Mouse (Mus musculus): ENCODE data around the gene Gnb5. TPM values are rescaled to one million over a fixed set of nuclear protein-coding genes. Genes with fewer than 3 reads are reported as not detected.

Gnb5 gene
- polyA plus RNA-seq, 1 experiment from 2014 or later: 34.8 TPM

DNA sequence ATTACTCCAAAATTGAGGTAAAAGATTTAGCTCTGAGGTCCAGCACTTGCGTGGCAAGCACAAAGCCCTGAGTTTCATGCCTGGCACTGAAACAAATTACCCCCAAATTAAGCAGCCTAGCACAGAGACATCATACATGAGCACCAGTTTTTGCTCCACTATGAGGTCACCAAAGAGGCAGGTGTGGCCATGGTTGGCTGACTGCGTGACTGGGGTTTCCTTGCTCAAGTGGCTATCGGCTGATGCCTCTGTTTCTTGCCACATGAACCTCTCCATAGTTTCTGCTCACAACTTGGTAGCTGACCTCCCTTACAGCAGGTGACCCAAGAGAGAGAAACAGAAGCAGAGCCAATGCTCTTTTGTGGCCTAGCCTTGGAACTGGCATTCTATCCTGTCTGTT, 22.0 kb downstream of the Gnb5 start:
- Histone ChIP-seq H3K36me3 (ENCODE audit: control insufficient read depth, insufficient read depth, low read length) (no peaks in the 10 kb centered on the region), H3K9ac (ENCODE audit: low read depth, low read length) (no peak overlapping the region), H3K9me3 (ENCODE audit: control insufficient read depth, low read length) (no peaks in the 10 kb centered on the region), H3K27ac (ENCODE audit: low read depth, low read length) (no peak overlapping the region), H3K27me3 (ENCODE audit: control insufficient read depth, insufficient read depth, low read length) (no peaks in the 10 kb centered on the region), H3K4me1 (replicated peaks; ENCODE audit: control insufficient read depth, insufficient read depth, low read length) (no peaks in the 10 kb centered on the region), H3K4me2 (replicated peaks; ENCODE audit: low read depth, low read length) (no peak overlapping the region), H3K4me3 (ENCODE audit: low read depth, low read length) (no peak overlapping the region)
- ATAC-seq (ENCODE audit: low FRiP score) (no peak), DNase-seq (ENCODE audit: low spot score) (no peak)
- 93% methylated on average over 3 of the region's 3 CpGs for WGBS

DNA sequence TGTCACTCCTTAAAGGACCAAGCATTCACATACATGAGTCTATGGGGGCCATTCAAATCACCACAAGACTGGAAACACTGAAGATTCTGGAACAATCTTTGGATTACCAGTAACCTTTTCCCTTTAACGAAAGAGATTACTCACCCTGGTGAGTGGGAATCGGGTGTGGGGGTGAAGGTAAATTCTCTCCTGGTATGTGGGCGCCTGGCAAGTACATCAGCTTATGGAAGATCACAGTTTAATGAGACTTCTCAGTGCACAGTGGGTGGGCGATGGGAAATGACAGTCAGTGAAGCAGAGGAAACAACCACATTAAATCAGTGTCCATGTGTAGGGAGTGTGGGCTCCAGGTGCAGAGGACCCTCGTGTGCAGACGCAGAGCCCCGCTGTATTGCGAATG, 24.7 kb downstream of the Gnb5 start:
- Histone ChIP-seq H3K9me3 (ENCODE audit: control insufficient read depth, low read length) (no peaks in the 10 kb centered on the region), H3K4me1 (replicated peaks; ENCODE audit: control insufficient read depth, insufficient read depth, low read length) (no peaks in the 10 kb centered on the region), H3K27ac (ENCODE audit: low read depth, low read length) (no peak overlapping the region), H3K4me2 (replicated peaks; ENCODE audit: low read depth, low read length) (no peak overlapping the region), H3K27me3 (ENCODE audit: control insufficient read depth, insufficient read depth, low read length) (no peaks in the 10 kb centered on the region), H3K4me3 (ENCODE audit: low read depth, low read length) (no peak overlapping the region), H3K36me3 (ENCODE audit: control insufficient read depth, insufficient read depth, low read length) (no peaks in the 10 kb centered on the region; the same call in 1 of the 2 replicates), H3K9ac (ENCODE audit: low read depth, low read length) (no peak overlapping the region)
- 94% methylated on average over 8 of the region's 8 CpGs for WGBS
- ATAC-seq (ENCODE audit: low FRiP score): no peak
- no peak for DNase-seq (ENCODE audit: low spot score)

DNA sequence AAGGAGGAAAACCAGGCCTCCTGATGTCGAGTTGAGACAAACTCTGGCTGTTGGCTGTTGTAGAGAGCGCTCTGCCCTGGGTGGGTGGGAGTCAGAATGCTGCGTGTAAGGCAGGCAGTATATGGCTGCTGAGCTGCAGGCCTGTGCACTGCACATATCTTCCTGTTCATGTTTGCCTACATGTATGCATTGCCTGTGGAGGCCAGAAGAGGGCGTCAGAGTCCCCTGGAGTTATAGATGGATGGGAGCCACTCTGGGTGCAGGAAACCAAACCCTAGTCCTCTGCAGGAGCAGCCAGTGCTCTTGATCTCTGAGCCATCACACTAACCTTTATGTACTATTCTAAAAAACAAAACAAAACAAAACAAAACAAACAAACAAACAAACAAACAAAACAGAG, 28.4 kb downstream of the Gnb5 start:
- no peaks in the 10 kb centered on the region for H3K4me1 ChIP-seq (replicated peaks; ENCODE audit: control insufficient read depth, insufficient read depth, low read length)
- no peaks in the 10 kb centered on the region; the same call in 1 of the 2 replicates for H3K36me3 ChIP-seq (ENCODE audit: control insufficient read depth, insufficient read depth, low read length)
- no peak overlapping the region for H3K9ac ChIP-seq (ENCODE audit: low read depth, low read length)
- H3K27me3 ChIP-seq (ENCODE audit: control insufficient read depth, insufficient read depth, low read length): no peaks in the 10 kb centered on the region
- no peak overlapping the region for H3K27ac ChIP-seq (ENCODE audit: low read depth, low read length)
- no peak overlapping the region for H3K4me3 ChIP-seq (ENCODE audit: low read depth, low read length)
- WGBS: 81% methylated on average over 4 of the region's 4 CpGs
- no peak for DNase-seq (ENCODE audit: low spot score)
- H3K4me2 ChIP-seq (replicated peaks; ENCODE audit: low read depth, low read length): no peak overlapping the region
- ATAC-seq (ENCODE audit: low FRiP score): no peak
- H3K9me3 ChIP-seq (ENCODE audit: control insufficient read depth, low read length): no peaks in the 10 kb centered on the region

DNA sequence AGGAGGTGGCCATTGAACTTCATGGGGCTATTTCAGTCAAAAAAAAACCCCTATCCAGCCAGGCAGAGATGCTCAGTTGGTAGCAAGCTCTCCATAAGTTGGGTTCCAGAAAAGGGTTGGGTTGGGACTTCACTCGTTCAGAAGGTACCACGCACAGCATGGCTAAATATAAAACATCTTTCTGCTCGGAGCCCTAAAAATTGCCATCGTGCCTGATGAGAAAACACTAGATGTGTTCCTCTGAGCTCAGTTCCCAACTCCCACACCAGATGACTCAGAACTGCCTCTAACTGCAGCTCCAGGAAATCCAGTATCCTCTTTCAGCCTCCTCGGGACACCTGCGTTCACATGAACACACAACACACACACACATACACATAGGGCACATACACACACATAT, 31.9 kb downstream of the Gnb5 start:
- Histone ChIP-seq H3K27me3 (ENCODE audit: control insufficient read depth, insufficient read depth, low read length) (no peaks in the 10 kb centered on the region), H3K9me3 (ENCODE audit: control insufficient read depth, low read length) (no peaks in the 10 kb centered on the region), H3K9ac (ENCODE audit: low read depth, low read length) (no peak overlapping the region), H3K4me2 (replicated peaks; ENCODE audit: low read depth, low read length) (no peak overlapping the region), H3K4me1 (replicated peaks; ENCODE audit: control insufficient read depth, insufficient read depth, low read length) (no peaks in the 10 kb centered on the region), H3K36me3 (ENCODE audit: control insufficient read depth, insufficient read depth, low read length) (no peaks in the 10 kb centered on the region; the same call in 1 of the 2 replicates), H3K4me3 (ENCODE audit: low read depth, low read length) (no peak overlapping the region), H3K27ac (ENCODE audit: low read depth, low read length) (no peak overlapping the region)
- DNase-seq (ENCODE audit: low spot score): no peak
- WGBS: 96% methylated on average over 6 of the region's 6 CpGs
- ATAC-seq (ENCODE audit: low FRiP score): no peak

DNA sequence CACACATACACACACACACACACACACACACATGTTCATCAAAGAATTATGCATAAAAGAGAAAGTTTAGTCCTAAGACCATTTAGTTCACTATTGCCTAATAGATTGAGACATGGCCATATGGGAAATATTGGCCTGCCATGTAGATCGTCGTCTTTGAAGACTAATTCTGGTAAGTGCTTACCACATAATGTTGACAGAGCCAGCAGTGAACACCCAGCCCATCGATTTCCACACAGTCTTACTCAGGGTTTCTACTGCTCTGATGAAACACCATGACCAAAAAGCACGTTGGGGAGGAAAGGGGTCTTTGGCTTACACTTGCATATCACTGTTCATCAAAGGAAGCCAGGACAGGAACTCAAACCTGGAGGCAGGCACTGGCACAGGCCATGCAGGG, 36.3 kb downstream of the Gnb5 start:
- 93% methylated on average over 4 of the region's 4 CpGs for WGBS
- Histone ChIP-seq H3K27ac (ENCODE audit: low read depth, low read length) (no peak overlapping the region), H3K9me3 (ENCODE audit: control insufficient read depth, low read length) (no peaks in the 10 kb centered on the region), H3K4me1 (replicated peaks; ENCODE audit: control insufficient read depth, insufficient read depth, low read length) (no peaks in the 10 kb centered on the region), H3K9ac (ENCODE audit: low read depth, low read length) (no peak overlapping the region), H3K36me3 (ENCODE audit: control insufficient read depth, insufficient read depth, low read length) (no peaks in the 10 kb centered on the region), H3K4me2 (replicated peaks; ENCODE audit: low read depth, low read length) (no peak overlapping the region), H3K27me3 (ENCODE audit: control insufficient read depth, insufficient read depth, low read length) (no peaks in the 10 kb centered on the region), H3K4me3 (ENCODE audit: low read depth, low read length) (no peak overlapping the region)
- no peak for ATAC-seq (ENCODE audit: low FRiP score)
- no peak for DNase-seq (ENCODE audit: low spot score)

DNA sequence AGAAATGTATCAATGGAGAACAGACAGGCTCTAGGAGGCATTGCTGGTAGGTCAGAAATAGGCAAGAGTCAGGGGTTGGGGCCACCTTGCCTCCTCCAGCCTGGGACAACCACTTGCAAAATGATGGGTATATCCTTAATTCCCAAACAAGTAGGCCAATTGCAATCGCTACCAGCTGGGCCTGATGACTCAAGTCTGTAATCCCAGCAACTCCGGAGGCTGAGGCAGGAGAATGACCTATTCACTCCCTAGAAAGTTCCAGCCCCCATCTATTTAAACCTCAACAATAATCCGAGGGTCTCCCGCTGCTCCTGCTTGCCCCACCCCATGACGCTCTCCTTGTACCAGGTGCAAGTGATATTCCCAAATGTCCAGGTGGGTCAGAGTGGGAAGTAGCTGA, 41.4 kb downstream of the Gnb5 start, which contains the start of gene Bcl2l10:
TSS of gene Bcl2l10 (plus strand) at position 301 of the 400 bp plus-strand sequence.
- H3K4me3 ChIP-seq (ENCODE audit: low read depth, low read length): no peak within 1 kb of the TSS
- H3K9ac ChIP-seq (ENCODE audit: low read depth, low read length): no peak within 1 kb of the TSS
- no peaks in the 10 kb centered on the region for H3K9me3 ChIP-seq (ENCODE audit: control insufficient read depth, low read length)
- H3K36me3 ChIP-seq (ENCODE audit: control insufficient read depth, insufficient read depth, low read length): no peaks in the 10 kb centered on the region
- H3K4me1 ChIP-seq (replicated peaks; ENCODE audit: control insufficient read depth, insufficient read depth, low read length): no peaks in the 10 kb centered on the region
- H3K27ac ChIP-seq (ENCODE audit: low read depth, low read length): no peak within 1 kb of the TSS
- H3K27me3 ChIP-seq (ENCODE audit: control insufficient read depth, insufficient read depth, low read length): no peaks in the 10 kb centered on the region
- ATAC-seq (ENCODE audit: low FRiP score): no peak
- 92% methylated on average over 5 of the region's 5 CpGs for WGBS
- no peak for DNase-seq (ENCODE audit: low spot score)
- no peak within 1 kb of the TSS for H3K4me2 ChIP-seq (replicated peaks; ENCODE audit: low read depth, low read length)

DNA sequence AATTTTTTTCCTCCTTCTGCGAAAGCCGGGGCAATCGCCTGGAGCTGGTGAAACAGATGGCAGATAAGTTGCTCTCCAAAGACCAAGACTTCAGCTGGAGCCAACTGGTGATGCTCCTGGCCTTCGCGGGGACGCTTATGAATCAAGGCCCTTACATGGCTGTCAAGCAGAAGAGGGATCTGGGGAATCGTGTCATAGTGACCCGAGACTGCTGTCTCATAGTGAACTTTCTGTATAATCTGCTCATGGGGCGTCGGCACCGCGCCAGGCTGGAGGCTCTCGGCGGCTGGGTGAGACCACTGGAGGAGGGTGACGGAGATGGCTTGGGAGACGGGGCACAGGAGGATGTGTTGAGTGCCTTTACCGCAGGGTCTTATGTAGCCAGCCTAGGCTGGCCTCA, 42.0 kb downstream of the Gnb5 start:
- ATAC-seq (ENCODE audit: low FRiP score) (no peak), DNase-seq (ENCODE audit: low spot score) (no peak)
- no peak overlapping the region for H3K4me3 ChIP-seq (ENCODE audit: low read depth, low read length)
- no peak overlapping the region for H3K27ac ChIP-seq (ENCODE audit: low read depth, low read length)
- WGBS: 93% methylated on average over 17 of the region's 17 CpGs
- H3K9ac ChIP-seq (ENCODE audit: low read depth, low read length): no peak overlapping the region
- no peaks in the 10 kb centered on the region for H3K27me3 ChIP-seq (ENCODE audit: control insufficient read depth, insufficient read depth, low read length)
- H3K4me2 ChIP-seq (replicated peaks; ENCODE audit: low read depth, low read length): no peak overlapping the region
- no peaks in the 10 kb centered on the region for H3K9me3 ChIP-seq (ENCODE audit: control insufficient read depth, low read length)
- no peaks in the 10 kb centered on the region for H3K36me3 ChIP-seq (ENCODE audit: control insufficient read depth, insufficient read depth, low read length)
- H3K4me1 ChIP-seq (replicated peaks; ENCODE audit: control insufficient read depth, insufficient read depth, low read length): no peaks in the 10 kb centered on the region

DNA sequence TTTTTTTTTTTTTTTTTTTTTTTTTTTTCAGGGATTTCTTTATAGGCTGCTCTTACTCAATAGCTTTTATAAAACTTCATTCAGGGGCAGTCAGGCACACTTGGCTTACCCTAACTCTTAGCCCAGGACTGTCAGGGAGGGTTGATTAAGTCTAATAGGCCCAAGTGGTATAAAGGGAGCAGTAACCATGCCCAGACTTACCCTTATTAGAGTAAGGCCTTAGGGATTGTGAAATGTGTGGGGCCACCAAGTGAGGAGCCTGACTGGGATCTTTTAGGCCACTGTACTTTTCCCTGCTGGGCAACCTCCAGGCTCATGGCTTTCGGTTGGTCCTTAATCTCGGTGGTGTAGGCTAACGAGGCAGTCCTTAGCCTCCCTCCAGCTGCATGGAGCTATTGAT, 42.6 kb downstream of the Gnb5 start:
- WGBS: 76% methylated on average over 3 of the region's 3 CpGs
- ATAC-seq (ENCODE audit: low FRiP score) (no peak), DNase-seq (ENCODE audit: low spot score) (no peak)
- H3K36me3 ChIP-seq (ENCODE audit: control insufficient read depth, insufficient read depth, low read length): no peaks in the 10 kb centered on the region
- no peaks in the 10 kb centered on the region for H3K4me1 ChIP-seq (replicated peaks; ENCODE audit: control insufficient read depth, insufficient read depth, low read length)
- no peaks in the 10 kb centered on the region for H3K9me3 ChIP-seq (ENCODE audit: control insufficient read depth, low read length)
- no peak overlapping the region for H3K27ac ChIP-seq (ENCODE audit: low read depth, low read length)
- no peak overlapping the region for H3K4me3 ChIP-seq (ENCODE audit: low read depth, low read length)
- no peaks in the 10 kb centered on the region for H3K27me3 ChIP-seq (ENCODE audit: control insufficient read depth, insufficient read depth, low read length)
- H3K4me2 ChIP-seq (replicated peaks; ENCODE audit: low read depth, low read length): no peak overlapping the region
- no peak overlapping the region for H3K9ac ChIP-seq (ENCODE audit: low read depth, low read length)

DNA sequence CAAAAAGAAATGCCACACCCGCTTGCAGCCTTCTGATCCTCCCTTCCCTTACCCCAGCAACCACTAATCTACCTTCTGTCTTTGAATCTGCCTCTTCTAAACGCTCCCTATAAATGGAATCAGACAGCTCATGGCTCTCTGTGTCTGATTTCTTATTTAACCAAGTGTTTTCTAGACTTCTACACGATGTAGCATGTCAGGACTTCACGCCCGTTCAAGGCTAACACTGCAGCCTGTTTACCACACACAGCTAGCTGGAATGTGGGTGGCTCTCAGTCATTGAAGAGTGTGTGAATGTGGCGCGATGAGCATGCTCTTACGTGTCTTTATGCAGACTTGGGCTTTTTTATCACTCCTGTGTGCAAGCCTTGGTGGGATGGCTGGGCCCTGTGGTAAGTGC, 47.0 kb downstream of the Gnb5 start:
- 78% methylated on average over 8 of the region's 8 CpGs for WGBS
- no peak overlapping the region for H3K4me2 ChIP-seq (replicated peaks; ENCODE audit: low read depth, low read length)
- no peaks in the 10 kb centered on the region for H3K4me1 ChIP-seq (replicated peaks; ENCODE audit: control insufficient read depth, insufficient read depth, low read length)

More for the DNA sequence above, 47.0 kb downstream of the Gnb5 start:
- Histone ChIP-seq H3K36me3 (ENCODE audit: control insufficient read depth, insufficient read depth, low read length) (no peaks in the 10 kb centered on the region), H3K27me3 (ENCODE audit: control insufficient read depth, insufficient read depth, low read length) (no peaks in the 10 kb centered on the region), H3K9ac (ENCODE audit: low read depth, low read length) (no peak overlapping the region), H3K4me3 (ENCODE audit: low read depth, low read length) (no peak overlapping the region), H3K27ac (ENCODE audit: low read depth, low read length) (no peak overlapping the region), H3K9me3 (ENCODE audit: control insufficient read depth, low read length) (no peaks in the 10 kb centered on the region)
- no peak for ATAC-seq (ENCODE audit: low FRiP score)
- DNase-seq (ENCODE audit: low spot score): no peak

All from hindbrain, embryonic 11.5 days (tissue).